Mouse (Mus musculus) embryonic facial prominence, embryonic 14.5 days (tissue): ENCODE data around the gene Myh7. TPM values are rescaled to one million over a fixed set of nuclear protein-coding genes. Genes with fewer than 3 reads are reported as not detected.

Experiments
- ATAC-seq: fragments of 200-750 bp; cut with Nextera tagmentation; 2 replicates; pipeline ENCODE4 v1.8.0; 2017; ENCODE audit warnings: low read depth, moderate number of reproducible peaks, moderate TSS enrichment
- DNase-seq: peaks from one replicate; pipeline ENCODE4 v3.0.0-alpha.2; 2015; ENCODE audit warnings: low spot score
- H3K27ac ChIP-seq: fragments of 300-500 bp; sonication (generic); replicated peaks from 2 replicates; pipeline ENCODE4 v1.5.1; 2014; ENCODE audit warnings: low read depth, mild to moderate bottlenecking, low read length, moderate library complexity
- H3K27me3 ChIP-seq: fragments of 300-500 bp; sonication (generic); replicated peaks from 2 replicates; pipeline ENCODE4 v1.6.1; 2014; ENCODE audit warnings: low read length; ENCODE audit not compliant: control insufficient read depth, insufficient read depth
- H3K36me3 ChIP-seq: fragments of 300-500 bp; sonication (generic); 2 replicates; pipeline ENCODE4 v1.6.1; 2014; ENCODE audit warnings: low read length, mixed read lengths; ENCODE audit not compliant: control insufficient read depth, insufficient read depth
- H3K4me1 ChIP-seq: fragments of 300-500 bp; sonication (generic); 2 replicates; pipeline ENCODE4 v1.6.1; 2014; ENCODE audit warnings: antibody characterized with exemption, low read length; ENCODE audit not compliant: control insufficient read depth, insufficient read depth
- H3K4me2 ChIP-seq: fragments of 300-500 bp; sonication (generic); 2 replicates; pipeline ENCODE4 v1.6.1; 2014; ENCODE audit warnings: low read depth, mild to moderate bottlenecking, low read length, moderate library complexity, mixed read lengths
- H3K4me3 ChIP-seq: fragments of 300-500 bp; sonication (generic); 2 replicates; pipeline ENCODE4 v1.5.1; 2014; ENCODE audit warnings: low read depth, mild to moderate bottlenecking, low read length
- H3K9ac ChIP-seq: fragments of 300-500 bp; sonication (generic); 2 replicates; pipeline ENCODE4 v1.6.1; 2014; ENCODE audit warnings: low read depth, mild to moderate bottlenecking, low read length, moderate library complexity, mixed read lengths
- H3K9me3 ChIP-seq: fragments of 300-500 bp; sonication (generic); 2 replicates; pipeline ENCODE4 v1.6.1; 2016; ENCODE audit warnings: low read length; ENCODE audit not compliant: control insufficient read depth
- WGBS: fragments of 180-500 bp; shearing (Covaris S2); extraction: QIAGEN DNeasy Blood & Tissue Kit; methylation state at CpG from one replicate; pipeline ENCODE4 v1.1.7; 2014; 5-methylcytosine and 5-hydroxymethylcytosine counted together
- polyA plus RNA-seq: library from polyadenylated mRNA; unstranded; fragments of >200 nt; fragmentation: Nextera tagmentation; extraction: Ambion mirVana; gene quantifications from 2 replicates; pipeline ENCODE4 v1.2.1, GENCODE M21; 2014

Gene Myh7
- polyA plus RNA-seq, 1 experiment from 2014 or later = 103 TPM

DNA sequence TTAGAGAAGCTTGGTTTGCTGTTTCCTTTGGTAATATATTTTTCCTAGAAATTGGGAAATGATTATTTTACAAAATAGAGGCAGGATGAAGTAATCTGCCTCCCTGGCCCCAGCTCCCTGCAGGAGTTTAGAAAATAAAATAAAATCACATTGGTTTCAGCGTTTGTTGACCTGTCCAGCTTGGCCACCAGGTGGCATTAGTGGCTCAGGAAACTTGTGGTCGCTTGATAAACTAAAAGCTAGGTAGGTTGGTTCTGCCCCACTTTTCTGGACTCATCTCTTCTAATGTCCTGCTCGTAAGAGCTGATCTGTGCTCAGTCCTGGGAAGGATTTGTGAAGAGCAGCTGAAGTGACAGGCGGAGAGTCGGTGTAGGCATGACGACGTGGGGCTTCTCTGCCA lies 29.8 kb upstream of the Myh7 start:
- H3K4me3 ChIP-seq = no peak overlapping the region
- H3K27me3 ChIP-seq = no peaks in the 10 kb centered on the region
- 61% methylated on average over 7 of the region's 7 CpGs for WGBS
- peaks cover 6% of the 10 kb centered on the region; the same call in 1 of the 2 replicates for H3K4me1 ChIP-seq
- no peak overlapping the region for H3K27ac ChIP-seq
- H3K4me2 ChIP-seq = no peak overlapping the region
- no peaks in the 10 kb centered on the region for H3K9me3 ChIP-seq
- H3K9ac ChIP-seq = no peak overlapping the region
- H3K36me3 ChIP-seq = peaks cover 64% of the 10 kb centered on the region
- peak; percentile 62 for DNase-seq
- no peak for ATAC-seq

DNA sequence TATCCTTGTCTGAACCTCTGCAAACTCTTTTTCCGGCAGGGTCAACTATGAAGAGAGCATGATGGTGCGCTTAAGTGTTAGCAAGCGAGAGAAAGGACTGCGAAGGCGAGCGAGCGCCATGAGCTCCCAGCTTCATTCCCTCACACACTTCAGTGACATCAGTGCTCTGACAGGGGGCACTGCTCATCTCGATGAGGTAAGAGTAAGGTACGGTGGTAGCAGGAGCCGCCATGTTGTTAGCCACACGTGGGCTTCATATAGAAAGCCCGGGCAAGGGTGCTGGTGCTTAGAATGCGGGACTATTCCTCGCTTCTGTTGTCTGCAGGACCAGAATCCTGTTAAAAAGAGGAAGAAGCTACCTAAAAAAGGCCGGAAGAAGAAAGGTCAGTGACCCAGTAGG lies 28.6 kb upstream of the Myh7 start:
- ATAC-seq (no peak), DNase-seq (no peak)
- Histone ChIP-seq H3K9me3 (no peaks in the 10 kb centered on the region), H3K4me2 (no peak overlapping the region), H3K4me1 (no peaks in the 10 kb centered on the region), H3K4me3 (no peak overlapping the region), H3K9ac (no peak overlapping the region), H3K27ac (no peak overlapping the region), H3K36me3 (peaks cover 76% of the 10 kb centered on the region), H3K27me3 (no peaks in the 10 kb centered on the region)
- WGBS = 91% methylated on average over 15 of the region's 15 CpGs

DNA sequence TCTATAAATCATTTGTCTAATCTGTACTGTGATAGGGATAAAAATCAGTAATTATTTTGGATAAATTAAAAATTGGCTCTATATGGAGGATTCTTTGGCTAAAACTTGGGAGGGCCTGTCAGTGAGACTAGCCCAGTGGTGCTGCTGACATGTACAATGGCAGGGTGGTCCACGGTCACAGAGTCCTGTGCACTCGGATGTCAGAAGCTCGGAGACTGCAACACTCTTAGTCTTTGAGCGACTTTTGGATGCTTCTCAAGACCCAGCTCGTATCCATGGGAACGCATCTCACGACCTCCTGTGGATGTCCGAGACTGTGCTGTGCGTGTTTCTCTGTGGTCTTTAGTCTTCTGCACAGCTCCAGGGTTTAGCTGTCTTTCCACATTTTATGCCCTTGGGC lies 26.0 kb upstream of the Myh7 start:
- Histone ChIP-seq H3K36me3 (peaks cover 83% of the 10 kb centered on the region), H3K4me1 (no peaks in the 10 kb centered on the region), H3K27me3 (no peaks in the 10 kb centered on the region), H3K4me2 (no peak overlapping the region), H3K27ac (no peak overlapping the region), H3K9ac (no peak overlapping the region), H3K4me3 (no peak overlapping the region), H3K9me3 (no peaks in the 10 kb centered on the region)
- WGBS = 87% methylated on average over 9 of the region's 9 CpGs
- no peak for DNase-seq
- no peak for ATAC-seq

DNA sequence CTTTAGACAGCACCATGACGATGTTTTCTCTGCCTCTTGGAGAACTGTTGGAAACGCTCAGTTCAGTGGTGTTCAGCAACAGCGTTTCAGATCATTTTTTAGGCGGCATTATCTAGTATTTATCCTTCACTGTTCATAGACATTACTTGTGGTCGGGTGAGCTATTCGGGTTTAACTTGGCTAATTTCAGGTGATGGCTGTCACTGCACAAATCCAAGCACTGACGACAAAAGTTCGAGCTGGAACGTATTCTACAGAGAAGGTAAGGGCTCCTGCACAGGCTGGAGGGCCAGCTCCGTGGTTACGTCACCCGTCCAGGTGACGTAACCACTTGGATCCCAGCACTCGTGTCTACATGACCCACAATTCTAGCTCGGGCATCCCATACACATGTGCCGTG lies 22.4 kb upstream of the Myh7 start:
- 92% methylated on average over 16 of the region's 16 CpGs for WGBS

DNA sequence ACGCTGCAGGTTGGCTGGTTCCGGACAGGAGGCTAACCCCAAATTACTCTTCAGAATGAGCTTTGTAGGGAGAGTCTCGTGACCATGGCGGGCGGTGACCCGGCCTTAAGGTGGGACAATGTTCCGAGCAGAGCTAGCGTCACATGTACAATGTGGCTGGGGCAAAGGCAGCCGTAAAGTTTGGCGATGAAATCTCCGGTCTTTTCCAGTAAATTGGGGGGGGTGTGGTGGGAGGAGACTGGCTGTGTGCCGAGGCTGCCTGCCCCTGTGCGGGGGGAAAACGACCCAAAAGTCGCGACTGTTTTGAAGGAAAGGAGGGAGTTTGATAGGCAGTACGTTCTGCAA lies 21.3 kb upstream of the Myh7 start:
- Histone ChIP-seq H3K4me2 (peak overlapping the region; percentile 69), H3K4me1 (no peaks in the 10 kb centered on the region), H3K36me3 (peaks cover 37% of the 10 kb centered on the region), H3K27ac (peak overlapping the region; percentile 50; the same call in 1 of the 2 replicates), H3K27me3 (no peaks in the 10 kb centered on the region), H3K4me3 (peak overlapping the region; percentile 58), H3K9me3 (no peaks in the 10 kb centered on the region), H3K9ac (peak overlapping the region; percentile 71)
- WGBS = under 1% methylated on average over 17 of the region's 17 CpGs
- DNase-seq (no peak), ATAC-seq (0 out of 2 replicates have a peak, but pooled peaks have one; percentile 7)

More for the DNA sequence above, 22.4 kb upstream of the Myh7 start:
- Histone ChIP-seq H3K27ac (no peak overlapping the region), H3K4me1 (no peaks in the 10 kb centered on the region), H3K9me3 (no peaks in the 10 kb centered on the region), H3K9ac (no peak overlapping the region), H3K4me2 (no peak overlapping the region), H3K4me3 (no peak overlapping the region), H3K27me3 (no peaks in the 10 kb centered on the region), H3K36me3 (peaks cover 48% of the 10 kb centered on the region)
- DNase-seq (no peak), ATAC-seq (no peak)

DNA sequence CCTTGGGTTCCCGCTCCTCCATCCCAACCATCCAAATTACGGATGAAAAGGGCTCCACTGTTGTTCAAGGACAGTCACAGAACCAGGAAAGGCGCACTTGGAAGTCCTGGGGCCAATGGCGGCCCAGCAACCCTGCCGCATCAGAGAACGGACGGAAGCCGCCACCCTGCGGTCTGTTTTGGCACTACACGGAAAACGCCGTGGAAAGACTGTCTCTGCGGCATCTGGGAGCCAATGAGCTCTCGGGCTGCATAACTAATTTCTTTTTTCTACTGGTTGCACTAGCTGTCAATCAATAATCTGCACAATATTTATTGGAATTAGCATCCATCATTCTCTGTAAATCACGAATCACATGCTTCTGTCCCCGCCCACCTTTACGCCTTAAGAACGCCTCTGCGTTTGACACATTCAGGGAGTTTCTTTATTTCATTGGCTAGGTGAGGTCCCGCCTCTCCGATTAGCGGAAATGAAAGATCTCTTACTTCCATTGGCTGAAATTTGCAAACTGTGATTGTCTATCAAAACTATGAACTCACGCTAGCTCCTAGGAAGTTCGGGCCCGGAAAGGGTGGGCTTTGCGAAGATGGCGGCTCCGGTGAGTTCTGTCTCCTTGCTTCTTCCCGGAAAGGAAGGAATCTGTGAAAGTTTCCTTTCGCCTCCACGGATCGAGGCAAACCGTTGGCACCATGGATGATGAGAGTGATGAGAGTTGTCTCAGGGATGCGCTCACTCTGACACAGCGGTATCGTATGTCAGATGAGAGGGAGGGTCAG lies 20.8 kb upstream of the Myh7 start, which contains the start of gene Ngdn:
TSS of gene Ngdn (plus strand) at position 464 of the 776 bp plus-strand sequence.
- H3K9ac ChIP-seq = peak within 1 kb of the TSS; percentile 80
- H3K27me3 ChIP-seq = no peaks in the 10 kb centered on the region
- DNase-seq (peak; percentile 100), ATAC-seq (peak; percentile 96)
- H3K27ac ChIP-seq = peak within 1 kb of the TSS; percentile 96
- no peaks in the 10 kb centered on the region for H3K9me3 ChIP-seq
- H3K4me2 ChIP-seq = peak within 1 kb of the TSS; percentile 78
- H3K4me3 ChIP-seq = peak within 1 kb of the TSS; percentile 58
- H3K4me1 ChIP-seq = no peaks in the 10 kb centered on the region
- WGBS = under 1% methylated on average over 35 of the region's 36 CpGs
- peaks cover 32% of the 10 kb centered on the region; the same call in 1 of the 2 replicates for H3K36me3 ChIP-seq

DNA sequence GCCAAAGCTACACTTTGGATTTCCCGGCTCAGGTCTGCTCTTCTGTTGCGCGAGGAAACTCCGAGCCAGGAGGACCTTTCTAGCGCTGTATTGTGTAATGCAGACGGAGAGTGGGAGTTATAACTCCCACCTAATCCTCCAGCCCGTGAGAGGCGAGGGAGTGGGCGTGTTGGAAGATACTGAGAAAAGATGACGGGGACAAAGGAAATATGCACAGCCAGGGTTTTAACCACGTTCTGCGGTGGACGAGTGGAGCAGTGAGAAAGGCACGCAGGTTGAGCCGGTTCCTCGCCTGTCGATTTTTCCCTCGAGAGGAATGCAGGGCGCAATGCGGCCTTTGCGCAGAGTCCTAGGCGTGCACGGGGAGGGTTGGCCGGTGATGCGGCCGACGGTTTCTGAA lies 20.2 kb upstream of the Myh7 start:
- peak; percentile 81 for DNase-seq
- no peaks in the 10 kb centered on the region for H3K9me3 ChIP-seq
- peak overlapping the region; percentile 54 for H3K4me3 ChIP-seq
- peak overlapping the region; percentile 80 for H3K9ac ChIP-seq
- H3K4me2 ChIP-seq = peak overlapping the region; percentile 78
- ATAC-seq = peak; percentile 69
- H3K27ac ChIP-seq = peak overlapping the region; percentile 96
- no peaks in the 10 kb centered on the region for H3K4me1 ChIP-seq
- peaks cover 26% of the 10 kb centered on the region; the same call in 1 of the 2 replicates for H3K36me3 ChIP-seq
- WGBS = 2% methylated on average over 27 of the region's 27 CpGs
- no peaks in the 10 kb centered on the region for H3K27me3 ChIP-seq

DNA sequence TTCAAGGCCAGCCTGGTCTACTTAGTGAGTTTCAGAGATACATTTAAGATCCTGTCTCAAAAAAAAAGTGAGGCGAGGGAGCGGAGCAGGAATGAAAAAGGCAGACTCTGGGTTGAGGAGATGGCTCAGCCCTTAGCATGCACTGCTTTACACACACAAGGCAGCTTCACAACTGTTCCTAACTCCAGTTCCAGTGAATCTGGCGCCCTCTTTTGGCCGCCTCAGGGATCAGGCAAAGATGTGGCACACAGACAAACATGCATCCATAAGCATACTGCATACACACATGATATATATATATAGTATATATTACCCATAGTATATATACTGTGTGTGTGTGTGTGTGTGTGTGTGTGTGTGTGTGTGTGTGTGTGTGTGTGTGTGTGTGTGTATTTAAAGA lies 16.7 kb upstream of the Myh7 start:
- ATAC-seq (no peak), DNase-seq (no peak)
- Histone ChIP-seq H3K4me1 (no peaks in the 10 kb centered on the region), H3K9ac (no peak overlapping the region), H3K4me2 (no peak overlapping the region), H3K36me3 (no peaks in the 10 kb centered on the region), H3K4me3 (no peak overlapping the region), H3K27ac (no peak overlapping the region), H3K27me3 (no peaks in the 10 kb centered on the region), H3K9me3 (no peaks in the 10 kb centered on the region)
- 56% methylated on average over 4 of the region's 4 CpGs for WGBS

DNA sequence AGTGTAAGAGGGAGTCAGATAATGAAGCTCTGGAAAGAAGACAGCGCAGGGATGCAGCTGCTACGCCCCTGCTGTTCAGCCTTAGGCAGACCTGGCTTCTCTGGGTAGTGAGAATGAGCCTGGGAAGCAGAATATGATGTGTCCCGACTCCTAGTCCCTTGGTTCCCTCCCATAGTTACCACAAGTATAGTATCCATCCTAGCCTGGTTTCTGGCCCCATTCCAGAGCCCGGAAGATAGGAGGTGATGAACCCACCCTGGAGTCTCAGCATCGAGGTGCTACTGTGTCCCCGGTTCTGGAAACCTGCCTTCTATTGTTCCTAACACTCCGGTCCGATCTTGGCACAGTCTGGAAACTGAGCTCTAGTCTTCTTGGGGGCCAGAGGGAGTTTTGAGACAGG lies 14.0 kb upstream of the Myh7 start:
- Histone ChIP-seq H3K9me3 (no peaks in the 10 kb centered on the region), H3K27me3 (no peaks in the 10 kb centered on the region), H3K4me1 (peaks cover 5% of the 10 kb centered on the region; the same call in 1 of the 2 replicates), H3K4me2 (no peak overlapping the region), H3K4me3 (no peak overlapping the region), H3K27ac (no peak overlapping the region), H3K9ac (no peak overlapping the region), H3K36me3 (no peaks in the 10 kb centered on the region)
- ATAC-seq (no peak), DNase-seq (no peak)
- 68% methylated on average over 8 of the region's 8 CpGs for WGBS
